Mouse (Mus musculus) splenic B cell, adult 2 months (primary cell): ENCODE measurements around the gene Wrb.
"Not testable (repeated sequence)": the region's sequence is repeated elsewhere in the genome, so short reads cannot be mapped to it uniquely, and the experiment has no call there.

Experiments
- DNase-seq: peaks from one replicate; pipeline ENCODE4 v3.0.0-alpha.2; 2011; ENCODE audit warnings: low read depth, low spot score
- H3K27me3 ChIP-seq: 2 replicates; pipeline ENCODE4 v1.6.1; 2012; ENCODE audit warnings: mild to moderate bottlenecking, low read length, moderate library complexity, mixed read lengths; ENCODE audit not compliant: control insufficient read depth, poor library complexity, insufficient read depth, severe bottlenecking
- H3K36me3 ChIP-seq: 2 replicates; pipeline ENCODE4 v1.6.1; 2012; ENCODE audit warnings: mild to moderate bottlenecking, low read length, moderate library complexity, mixed read lengths; ENCODE audit not compliant: control insufficient read depth, poor library complexity, insufficient read depth, severe bottlenecking

The Wrb gene

DNA sequence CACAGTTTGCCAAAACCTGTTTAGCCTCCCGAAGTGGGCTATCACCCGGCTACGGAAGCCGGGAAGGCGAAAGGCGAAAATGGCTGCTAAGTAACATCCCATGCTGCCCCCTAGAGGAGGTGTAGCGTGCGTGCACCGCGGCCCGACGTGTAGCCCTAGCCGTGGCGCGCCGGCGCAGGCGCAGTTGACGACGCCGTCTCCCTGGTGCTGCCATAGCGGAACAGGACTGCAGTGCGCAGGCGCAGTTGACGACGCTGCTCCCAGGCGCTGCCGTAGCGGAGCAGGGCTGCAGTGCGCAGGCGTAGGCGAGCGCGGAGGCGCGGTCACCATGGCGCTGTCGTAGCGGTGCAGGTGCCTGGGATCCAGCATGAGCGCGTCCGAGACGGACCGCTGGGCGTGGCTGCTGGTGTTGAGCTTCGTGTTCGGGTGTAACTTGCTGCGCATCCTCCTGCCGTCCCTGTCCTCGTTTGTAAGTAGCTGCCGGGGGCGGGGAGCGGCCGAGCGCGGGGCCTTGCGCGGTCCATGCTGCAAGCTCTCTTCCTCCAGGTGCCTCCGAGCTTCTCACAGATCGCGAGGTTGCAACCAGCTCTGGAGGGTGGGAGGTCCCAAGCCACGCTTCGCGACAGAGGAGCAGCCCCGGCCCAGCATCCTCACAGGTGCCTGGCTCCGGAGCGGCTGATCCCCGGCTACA lies at the start of gene Wrb:
TSS of gene Wrb (plus strand) at position 298 of the 691 bp plus-strand sequence.
- no peaks in the 10 kb centered on the region for H3K27me3 ChIP-seq
- no peaks in the 10 kb centered on the region for H3K36me3 ChIP-seq
- DNase-seq: peak; percentile 100

DNA sequence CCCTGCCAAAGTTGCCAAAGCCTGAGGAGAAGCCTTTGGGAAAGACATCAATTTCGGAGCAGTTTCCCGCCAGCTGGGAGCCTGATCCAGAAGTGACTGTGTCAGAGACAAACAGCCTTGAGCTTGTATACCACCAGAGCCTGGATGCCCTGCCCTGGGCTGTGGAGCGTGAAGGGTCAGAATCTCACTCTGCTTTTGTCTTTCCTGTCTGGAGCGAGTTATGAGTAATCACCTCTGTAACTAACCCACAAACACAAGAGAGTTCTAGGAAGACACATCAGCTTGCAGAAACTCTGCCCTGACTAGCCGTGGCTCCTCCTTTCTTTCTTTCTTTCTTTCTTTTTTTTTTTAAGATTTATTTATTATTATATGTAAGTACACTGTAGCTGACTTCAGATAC lies 49.2 kb upstream of the Wrb start:
- Histone ChIP-seq H3K27me3 (no peaks in the 10 kb centered on the region), H3K36me3 (no peaks in the 10 kb centered on the region)
- DNase-seq: no peak

DNA sequence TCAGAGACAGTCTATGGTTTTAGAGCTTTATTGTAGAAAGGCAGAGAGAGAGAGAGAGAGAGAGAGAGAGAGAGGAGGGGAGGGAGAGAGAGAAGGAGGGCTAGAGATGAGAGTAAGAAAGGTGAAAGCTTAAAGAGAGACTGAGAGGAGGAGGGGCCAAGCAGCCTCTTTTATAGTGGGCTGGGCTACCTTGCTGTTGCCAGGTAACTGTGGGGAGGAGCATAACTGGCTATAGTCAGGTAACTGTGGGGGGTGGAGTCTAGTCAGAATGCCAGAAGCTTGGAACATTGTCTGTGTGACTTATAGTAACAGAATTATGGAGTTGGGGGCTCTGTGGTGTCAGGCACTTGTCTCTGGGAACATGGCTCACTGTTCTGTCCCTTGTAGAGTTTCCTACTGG lies 47.4 kb upstream of the Wrb start:
- not testable (repeated sequence) for DNase-seq, H3K27me3 ChIP-seq, H3K36me3 ChIP-seq

DNA sequence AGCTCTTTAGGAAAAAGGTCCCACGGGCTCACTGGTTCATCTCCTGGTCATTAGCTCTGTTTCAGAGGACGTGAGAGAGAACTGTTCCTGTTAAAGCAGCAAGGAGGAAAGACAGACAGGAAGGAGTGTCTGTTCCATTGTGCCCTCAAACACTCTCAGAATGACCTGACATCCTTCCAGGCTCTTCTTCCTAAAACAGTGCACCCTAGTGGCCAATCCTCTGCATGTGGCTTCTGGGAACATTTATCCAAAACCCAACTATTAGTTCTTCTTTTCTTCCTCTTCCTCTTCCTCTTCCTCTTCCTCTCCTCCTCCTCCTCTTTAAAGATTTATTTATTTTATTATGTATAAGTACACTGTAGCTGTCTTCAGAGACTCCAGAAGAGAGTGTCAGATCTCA lies 42.2 kb upstream of the Wrb start:
- DNase-seq: peak; percentile 42
- Histone ChIP-seq H3K36me3 (no peaks in the 10 kb centered on the region), H3K27me3 (no peaks in the 10 kb centered on the region)

DNA sequence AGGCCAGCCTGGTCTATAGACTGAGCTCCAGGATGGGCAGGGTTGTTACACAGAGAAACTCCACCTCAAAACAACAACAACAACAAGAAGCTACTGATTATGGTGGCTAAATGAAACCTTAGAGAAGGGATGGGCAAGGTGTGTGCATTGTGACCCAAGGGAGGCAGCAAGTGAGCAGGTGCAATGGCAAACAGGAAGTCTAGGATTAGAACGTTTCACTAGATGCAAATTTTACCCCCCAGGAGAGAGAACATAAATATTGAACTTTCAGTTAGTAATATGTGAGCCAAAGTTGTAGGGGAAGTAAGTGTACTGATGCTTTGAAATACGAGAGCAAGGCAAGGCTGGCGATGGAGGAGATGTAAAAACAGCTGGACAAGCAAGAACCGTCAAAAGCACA lies 35.5 kb upstream of the Wrb start:
- DNase-seq: peak; percentile 80
- Histone ChIP-seq H3K36me3 (no peaks in the 10 kb centered on the region), H3K27me3 (no peaks in the 10 kb centered on the region)

DNA sequence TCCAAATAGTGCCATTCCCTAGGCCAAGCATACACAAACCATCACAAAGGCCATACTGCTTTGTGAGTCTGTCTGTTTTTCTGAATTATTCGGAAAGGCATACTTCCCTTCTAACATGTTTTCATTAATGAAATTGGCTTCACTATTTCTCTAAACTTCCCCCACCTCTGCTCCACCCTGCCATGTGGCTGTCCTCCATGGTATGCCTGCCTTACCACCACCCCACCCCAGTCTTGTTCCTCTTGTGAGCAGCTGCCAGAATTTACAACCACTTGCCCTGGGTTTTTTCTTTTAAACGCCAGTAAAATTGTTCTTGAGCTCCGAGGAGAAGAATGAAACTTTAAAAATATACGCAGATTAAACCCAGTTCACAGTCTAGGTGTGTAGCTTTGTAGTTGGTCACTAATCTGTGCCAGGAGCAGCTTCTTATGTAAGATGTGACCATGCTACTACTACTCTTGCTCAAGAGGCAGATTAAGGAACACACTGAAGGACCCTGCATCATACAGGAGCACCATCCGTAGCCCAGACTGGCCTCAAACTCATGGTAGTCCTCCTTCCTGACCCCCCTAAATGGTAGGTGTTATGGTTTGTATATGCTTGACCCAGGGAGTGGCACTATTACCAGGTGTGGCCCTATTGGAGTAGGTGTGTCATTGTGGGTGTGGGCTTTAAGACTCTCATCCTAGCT lies 34.4 kb upstream of the Wrb start:
- H3K27me3 ChIP-seq: no peaks in the 10 kb centered on the region
- DNase-seq: peak; percentile 55
- H3K36me3 ChIP-seq: no peaks in the 10 kb centered on the region

DNA sequence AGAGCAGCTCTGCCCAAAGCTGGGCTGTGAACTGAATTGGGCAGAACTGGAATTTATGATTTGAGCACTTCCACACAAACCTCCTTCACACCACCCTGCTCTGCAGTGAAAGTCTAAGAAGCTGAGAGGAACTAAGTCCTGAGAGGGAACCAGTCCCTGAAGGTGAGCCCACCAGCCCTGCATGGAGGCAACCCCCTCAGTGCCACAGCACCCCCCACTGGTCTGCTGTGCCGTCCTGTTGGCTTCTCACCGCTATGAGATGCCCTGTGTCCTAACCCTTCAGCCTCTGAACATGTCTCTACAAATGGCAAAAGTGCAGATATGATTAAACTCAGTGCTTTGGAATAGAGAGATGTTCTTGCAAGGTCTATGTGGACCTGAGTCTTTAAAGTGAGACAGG lies 32.4 kb upstream of the Wrb start:
- Histone ChIP-seq H3K27me3 (no peaks in the 10 kb centered on the region), H3K36me3 (no peaks in the 10 kb centered on the region)
- DNase-seq: peak; percentile 68

DNA sequence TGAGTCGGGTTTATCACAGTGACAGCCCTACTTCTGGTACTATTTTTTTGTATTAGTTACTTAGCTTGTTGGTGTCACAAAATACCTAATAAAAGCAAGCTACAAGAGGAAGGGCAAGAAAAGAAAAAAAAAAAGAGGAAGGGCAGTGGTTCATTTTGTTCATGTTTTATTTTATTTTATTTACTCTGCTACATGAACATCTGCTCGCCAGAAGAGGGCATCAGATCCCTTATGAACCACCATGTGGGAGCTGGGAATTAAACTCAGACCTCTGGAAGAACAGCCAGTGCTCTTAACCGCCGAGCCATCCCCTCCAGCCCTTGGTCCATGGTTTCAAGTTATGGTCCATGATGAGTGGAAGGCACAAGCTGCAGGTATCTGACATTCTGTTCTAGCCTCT lies 30.5 kb upstream of the Wrb start:
- Histone ChIP-seq H3K36me3 (no peaks in the 10 kb centered on the region), H3K27me3 (no peaks in the 10 kb centered on the region)
- DNase-seq: peak; percentile 64

DNA sequence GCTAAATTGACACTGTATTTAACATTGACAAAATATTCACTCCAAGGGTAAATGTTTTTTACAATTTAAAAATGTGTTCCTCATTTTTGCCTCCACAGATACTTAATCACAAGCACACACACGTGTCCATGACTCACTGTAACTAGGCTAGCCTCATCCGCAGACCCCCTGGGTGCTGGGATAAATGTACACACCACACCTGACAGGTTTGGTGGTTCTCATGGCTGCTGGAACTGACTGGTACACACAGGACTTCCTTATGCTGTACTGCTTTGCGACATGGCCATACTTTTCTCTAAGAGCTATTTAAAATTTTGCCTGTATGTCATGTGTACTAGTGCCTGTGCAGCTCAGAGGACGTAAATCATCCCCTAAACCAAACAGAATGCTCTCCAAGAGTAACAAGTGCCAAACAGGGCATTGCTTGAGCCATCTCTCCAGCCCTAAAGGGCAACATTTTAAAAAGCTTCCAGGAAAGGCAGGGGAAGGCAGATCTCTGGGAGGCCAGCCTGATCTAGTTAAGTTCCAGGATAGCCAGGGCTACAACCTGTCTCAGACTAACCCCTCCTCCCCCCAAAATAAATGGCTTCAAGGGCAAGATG lies 25.1 kb upstream of the Wrb start:
- DNase-seq: no peak
- no peaks in the 10 kb centered on the region for H3K27me3 ChIP-seq
- peaks cover 5% of the 10 kb centered on the region; the same call in 1 of the 2 replicates for H3K36me3 ChIP-seq

DNA sequence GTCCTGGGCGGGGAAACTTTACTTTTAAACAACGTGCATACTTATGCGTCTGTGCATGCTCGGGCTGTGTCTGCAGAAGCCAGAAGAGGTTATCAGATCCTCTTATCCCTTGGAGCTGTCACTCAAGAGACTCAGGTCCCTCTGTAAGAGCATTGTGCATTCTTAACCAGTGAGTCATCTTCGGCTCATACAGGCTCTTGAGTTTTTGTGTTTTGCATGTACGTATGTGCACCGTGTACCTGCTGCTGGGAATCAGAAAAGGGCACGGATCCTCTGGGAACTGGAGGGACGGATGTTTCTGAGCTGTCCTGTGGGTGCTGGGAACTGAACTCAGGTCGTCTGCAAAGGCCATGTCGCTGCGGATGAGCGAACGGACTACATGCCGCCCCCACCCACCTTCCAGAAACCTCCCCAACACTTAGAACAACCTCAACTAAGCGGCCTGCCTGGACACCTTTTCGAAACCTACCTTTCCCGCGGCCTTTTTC lies 18.5 kb upstream of the Wrb start:
- H3K27me3 ChIP-seq: no peaks in the 10 kb centered on the region; the same call in none of the 2 replicates
- peaks cover 7% of the 10 kb centered on the region for H3K36me3 ChIP-seq
- DNase-seq: peak; percentile 22

DNA sequence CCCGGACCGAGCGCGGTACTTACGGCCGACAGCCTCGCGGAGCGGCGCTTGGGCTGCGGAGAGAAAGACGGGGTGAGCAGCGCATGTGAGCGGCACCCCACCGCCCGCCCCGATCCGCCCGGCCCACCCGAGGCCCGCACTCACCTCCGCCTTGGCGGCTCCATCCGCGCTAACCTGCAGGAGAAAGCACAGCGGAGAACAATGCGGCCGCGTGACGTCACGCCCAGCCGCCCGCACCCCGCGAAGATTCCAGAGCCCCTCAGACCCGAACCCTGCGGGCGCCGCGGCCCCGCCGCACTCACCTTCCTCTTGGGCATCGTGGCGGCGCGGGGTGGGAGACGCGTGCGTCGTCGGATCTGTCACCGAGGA lies 17.9 kb upstream of the Wrb start:
- DNase-seq: no peak
- Histone ChIP-seq H3K27me3 (no peaks in the 10 kb centered on the region; the same call in none of the 2 replicates), H3K36me3 (peaks cover 7% of the 10 kb centered on the region)

DNA sequence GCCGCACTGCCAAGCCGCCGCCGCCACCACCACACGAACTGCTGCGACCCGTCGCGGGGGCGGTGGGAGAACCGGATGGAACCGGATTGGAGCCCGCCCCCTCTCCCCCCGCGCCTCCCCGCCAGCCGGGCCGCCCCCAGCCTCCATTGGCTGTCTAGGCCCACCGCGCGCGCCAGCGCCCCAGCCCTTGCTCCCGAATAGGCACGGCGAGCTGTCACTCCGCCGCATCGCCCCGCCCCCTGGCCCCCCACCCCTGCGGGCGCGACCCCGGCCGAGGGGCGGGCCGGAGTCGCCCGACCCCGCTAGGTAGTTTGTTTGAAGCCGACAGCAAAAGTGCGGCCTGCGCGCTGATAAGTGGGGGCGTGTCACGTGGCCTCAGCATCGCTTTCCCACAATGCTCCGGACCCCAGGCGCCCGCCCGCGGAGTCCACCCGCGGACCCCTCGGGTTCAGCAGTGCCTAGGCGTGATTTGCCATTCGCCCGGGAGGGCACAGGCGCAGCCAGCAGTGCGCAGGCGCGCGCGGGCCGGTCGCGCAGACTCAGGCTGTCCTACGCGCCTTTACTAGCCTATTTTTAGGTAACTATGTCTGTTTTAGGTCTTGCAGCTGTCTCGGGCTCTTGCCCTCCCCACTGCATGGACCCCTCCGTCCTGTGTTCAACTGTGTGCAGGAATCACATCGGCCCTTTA lies 17.4 kb upstream of the Wrb start, which contains the start of gene Hmgn1:
TSS of gene Hmgn1 (minus strand) at position 73 of the 688 bp plus-strand sequence.
- DNase-seq: peak; percentile 96
- no peaks in the 10 kb centered on the region; the same call in none of the 2 replicates for H3K27me3 ChIP-seq
- peaks cover 7% of the 10 kb centered on the region for H3K36me3 ChIP-seq

DNA sequence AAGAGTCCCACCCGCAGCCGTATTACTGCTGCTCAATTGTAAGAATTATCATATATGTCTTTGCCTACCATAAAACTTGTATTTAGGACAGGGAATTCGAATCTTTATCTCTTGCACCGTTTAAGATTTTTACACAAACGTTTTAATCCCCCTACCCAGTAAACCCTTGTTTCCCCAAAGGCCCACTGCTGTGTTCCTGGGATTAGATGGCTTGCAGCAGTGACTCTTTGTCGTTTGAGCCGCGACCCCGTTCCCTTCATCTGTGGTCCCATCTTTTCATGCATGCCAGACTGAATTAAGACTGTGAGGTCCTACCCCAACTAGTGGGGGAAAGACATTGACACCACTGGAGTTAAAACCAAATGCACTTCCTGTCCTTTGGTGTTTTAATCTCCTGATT lies 16.7 kb upstream of the Wrb start:
- no peak for DNase-seq
- H3K27me3 ChIP-seq: no peaks in the 10 kb centered on the region; the same call in none of the 2 replicates
- peaks cover 7% of the 10 kb centered on the region for H3K36me3 ChIP-seq

DNA sequence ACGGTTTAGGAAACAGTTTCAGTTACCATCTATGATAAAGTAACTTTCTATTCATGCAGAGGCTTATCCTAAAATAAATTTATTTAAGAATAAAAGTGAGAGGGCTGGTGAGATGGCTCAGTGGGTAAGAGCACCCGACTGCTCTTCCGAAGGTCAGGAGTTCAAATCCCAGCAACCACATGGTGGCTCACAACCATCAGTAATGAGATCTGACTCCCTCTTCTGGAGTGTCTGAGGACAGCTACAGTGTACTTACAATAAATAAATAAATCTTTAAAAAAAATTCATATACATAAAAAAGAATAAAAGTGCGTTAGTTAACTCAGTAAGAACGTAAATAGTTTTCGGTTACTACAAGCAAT lies 478 bp upstream of the Wrb start:
- not testable (repeated sequence) for DNase-seq, H3K36me3 ChIP-seq, H3K27me3 ChIP-seq

DNA sequence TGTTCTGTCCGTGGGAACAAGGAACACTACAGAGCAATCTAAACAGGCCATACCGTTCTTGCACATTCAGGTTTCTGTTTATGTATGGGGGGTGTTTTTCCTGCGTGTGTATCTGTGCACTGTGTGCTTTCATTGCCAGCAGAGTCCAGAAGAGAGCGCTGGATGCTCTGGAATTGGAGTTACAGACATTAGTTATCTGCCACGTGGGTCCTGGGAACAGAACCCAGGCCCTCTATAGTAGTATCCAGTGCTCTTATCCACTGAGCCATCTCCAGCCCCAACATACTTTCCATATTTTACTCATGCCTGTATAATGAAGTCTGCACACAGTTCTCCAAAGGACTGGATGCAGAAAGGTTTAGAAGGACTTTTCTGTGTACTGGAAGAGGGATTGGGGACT lies 607 bp downstream of the Wrb start:
- H3K27me3 ChIP-seq: no peaks in the 10 kb centered on the region
- no peak for DNase-seq

More for the DNA sequence above, 607 bp downstream of the Wrb start:
- H3K36me3 ChIP-seq: no peaks in the 10 kb centered on the region
